Mouse (Mus musculus) liver, embryonic 14 days (tissue): ENCODE data around the gene Neurl2. TPM values are rescaled to one million over a fixed set of nuclear protein-coding genes. Genes with fewer than 3 reads are reported as not detected.

Experiments
- polyA plus RNA-seq: library from polyadenylated mRNA; depleted of rRNA; stranded (reverse); fragments of >200 nt; gene quantifications from 2 replicates; pipeline ENCODE4 v1.2.3, GENCODE M21; 2012; rRNA removed

Neurl2 gene
- 0.88 and 0.89 TPM in 2 replicates for polyA plus RNA-seq

DNA sequence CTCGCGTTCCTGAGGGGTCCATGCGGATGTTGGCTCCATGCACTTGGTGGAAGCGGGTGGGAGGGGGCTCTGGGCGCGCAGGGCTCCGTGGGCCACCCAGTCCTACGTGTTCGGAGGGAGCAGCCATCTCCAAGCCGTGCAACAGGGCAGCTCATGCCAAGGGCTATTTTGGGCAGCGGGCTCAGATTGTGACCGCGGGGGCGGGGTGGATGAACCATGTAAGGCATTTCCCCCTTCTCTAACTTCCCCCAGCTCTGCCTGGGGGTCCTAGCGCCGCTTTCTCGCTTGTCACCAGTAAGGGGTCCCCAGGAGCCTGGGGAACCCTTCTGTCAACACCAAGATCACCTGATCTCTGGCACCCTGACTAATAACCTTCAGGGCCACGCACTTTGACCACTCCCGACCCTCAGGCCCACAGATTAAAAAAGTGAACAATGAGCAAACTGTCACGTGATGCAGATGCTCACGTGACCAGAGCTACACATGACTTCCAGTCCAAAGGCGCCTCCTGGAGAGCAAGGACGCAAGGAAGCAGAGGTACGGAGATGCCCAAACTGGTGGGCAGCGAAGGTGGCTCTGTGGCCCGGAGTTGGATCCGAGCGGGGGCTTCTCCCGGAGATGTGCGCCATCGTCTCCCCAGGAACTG lies at the start of gene Neurl2:
Gene Neurl2, minus strand, starts transcription at position 143 of the 646 bp plus-strand sequence.

GRCm38 (mm10) chr2:164879228-164879567 lies 45.9 kb upstream of the Neurl2 start, which contains the start of gene Pcif1:
Gene Pcif1, plus strand, starts transcription at chr2:164879304.

DNA sequence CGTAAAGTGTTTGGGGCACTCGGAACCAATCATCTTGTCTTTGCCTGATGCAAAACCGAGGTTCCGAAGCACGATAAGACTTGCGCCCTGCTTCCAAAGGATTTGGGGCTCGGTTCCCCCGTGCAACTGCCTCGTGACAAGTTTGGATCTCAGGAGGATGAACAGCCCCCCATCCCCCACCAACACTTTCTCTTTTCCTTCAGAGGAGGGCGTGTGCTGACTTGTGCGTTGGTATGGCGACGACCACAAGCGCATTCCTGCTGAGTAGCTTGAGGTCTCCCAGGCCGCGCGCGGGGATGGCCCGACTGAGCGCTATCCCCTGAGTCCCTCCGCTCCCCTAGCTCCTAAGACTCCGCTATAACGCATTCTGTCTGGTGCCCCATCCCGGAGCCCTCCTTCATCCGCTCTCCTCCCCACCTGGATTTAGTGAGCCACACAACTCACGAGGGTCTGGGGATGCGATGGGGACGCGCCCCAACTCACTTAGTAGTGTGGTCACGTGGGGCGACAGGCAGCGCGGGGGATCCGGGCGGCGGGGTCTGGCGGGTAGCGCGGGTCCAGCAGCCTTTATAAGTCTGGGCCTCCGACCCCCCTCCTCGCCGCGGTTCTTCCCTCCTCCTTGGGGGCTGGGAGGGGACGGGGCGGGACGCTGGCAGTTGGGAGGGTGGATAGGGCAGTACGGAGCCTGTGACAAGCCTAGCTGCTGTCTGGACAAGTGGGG lies 24.0 kb upstream of the Neurl2 start, which contains the start of gene Pltp:
Gene Pltp, minus strand, starts transcription at position 611 of the 721 bp plus-strand sequence.

DNA sequence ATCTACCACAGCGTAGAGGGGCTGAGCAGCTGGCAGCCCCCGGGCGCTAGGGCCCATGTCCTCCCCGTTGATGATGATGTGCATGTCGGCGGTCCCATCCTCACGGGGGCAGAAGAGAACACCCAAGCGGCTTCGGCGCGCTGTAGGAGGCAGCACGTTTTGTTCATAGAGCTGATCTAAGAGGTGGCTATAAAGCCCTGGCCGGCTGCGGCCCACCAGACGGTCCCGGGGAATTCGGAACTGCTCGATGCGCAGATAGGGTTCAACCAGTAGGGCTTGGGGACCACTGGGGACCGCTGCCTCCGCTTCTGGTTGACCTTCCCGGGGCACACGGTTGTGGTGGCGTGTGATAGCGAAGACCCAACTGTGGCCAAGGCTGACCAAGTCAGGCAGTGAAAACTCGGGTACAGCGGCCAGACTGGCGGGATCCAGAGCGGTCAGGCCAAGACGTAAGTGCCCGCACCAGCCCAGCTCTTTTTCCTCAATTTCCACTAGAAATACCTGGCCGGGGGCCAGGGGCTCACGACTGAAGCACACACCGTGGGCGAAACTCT lies 431 bp downstream of the Neurl2 start, which contains the start of gene Ctsa:
Gene Ctsa, plus strand, starts transcription at position 126 of the 554 bp plus-strand sequence.

GRCm38 (mm10) chr2:164828437-164828836 lies 4.8 kb downstream of the Neurl2 start, which contains the start of gene Spata25:
Gene Spata25, minus strand, starts transcription at chr2:164828537.

DNA sequence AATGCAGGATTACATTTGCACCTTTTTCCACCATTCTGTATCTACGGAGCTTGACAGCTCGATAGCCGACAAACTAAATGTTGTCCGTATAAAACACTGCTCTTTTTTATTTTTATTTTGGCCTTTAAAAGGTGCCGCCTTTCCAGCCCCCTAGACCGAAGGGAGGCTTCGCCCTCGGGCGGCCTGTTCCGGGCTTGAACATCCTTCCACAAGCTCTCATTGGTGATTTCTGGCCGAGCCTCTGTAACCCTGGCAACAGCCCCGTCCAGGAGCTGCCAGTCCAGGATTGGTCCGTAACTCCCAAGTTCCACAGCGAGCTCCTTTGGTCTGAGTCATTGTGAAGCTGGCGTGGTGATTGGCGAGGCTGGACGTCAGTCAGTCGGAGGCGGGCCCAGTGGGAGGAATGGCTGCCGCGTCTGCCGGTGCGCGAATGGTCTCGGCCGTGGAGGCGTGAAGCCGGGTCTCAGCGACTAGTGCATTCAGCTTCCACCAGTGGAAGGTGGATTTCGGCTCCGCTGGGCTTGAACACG lies 10.6 kb downstream of the Neurl2 start, which contains the start of gene Zswim1:
Gene Zswim1, plus strand, starts transcription at position 51 of the 530 bp plus-strand sequence.

DNA sequence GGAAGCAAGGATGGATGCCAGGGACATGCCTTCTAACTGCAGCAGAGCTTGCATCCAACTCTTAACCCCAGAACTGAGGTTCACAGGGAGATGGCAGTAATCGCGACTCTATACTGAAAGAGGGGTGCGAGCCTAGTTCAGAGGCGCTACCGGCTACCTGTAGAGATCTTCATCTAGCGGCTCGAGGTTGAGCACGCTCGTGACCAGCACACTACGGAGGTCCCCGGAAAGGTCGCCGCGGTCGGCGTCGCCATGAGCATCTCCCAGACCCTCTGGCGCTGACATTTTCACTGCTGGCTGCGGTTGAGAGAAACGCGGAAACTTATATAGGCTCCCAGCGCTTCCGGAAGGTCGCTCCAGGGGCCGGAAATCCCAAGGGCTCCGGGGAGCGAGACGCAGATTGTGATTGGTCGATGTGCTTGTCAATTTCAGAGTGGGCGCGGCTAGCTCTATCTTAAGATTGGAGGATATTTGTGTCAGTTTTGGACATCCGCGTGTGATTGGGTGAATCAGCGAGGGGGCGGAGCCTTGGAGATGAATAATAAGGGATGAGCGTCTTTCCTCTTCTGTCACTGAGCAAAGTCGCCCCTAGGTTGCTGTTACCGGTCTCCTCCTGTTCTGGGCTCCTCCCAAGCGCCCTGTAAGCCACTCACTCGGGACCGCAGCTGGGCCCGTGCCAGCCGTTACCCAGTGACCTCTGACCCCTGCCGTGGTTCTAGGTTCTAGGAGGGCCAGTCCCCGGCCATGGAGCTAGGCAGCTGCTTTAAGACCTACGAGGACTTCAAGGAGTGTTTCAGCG lies 28.5 kb downstream of the Neurl2 start, which contains the start of the genes Acot8 and Zswim3:
Gene Acot8, minus strand, starts transcription at position 350 of the 799 bp plus-strand sequence.
Gene Zswim3, plus strand, starts transcription at position 566 of the 799 bp plus-strand sequence.

DNA sequence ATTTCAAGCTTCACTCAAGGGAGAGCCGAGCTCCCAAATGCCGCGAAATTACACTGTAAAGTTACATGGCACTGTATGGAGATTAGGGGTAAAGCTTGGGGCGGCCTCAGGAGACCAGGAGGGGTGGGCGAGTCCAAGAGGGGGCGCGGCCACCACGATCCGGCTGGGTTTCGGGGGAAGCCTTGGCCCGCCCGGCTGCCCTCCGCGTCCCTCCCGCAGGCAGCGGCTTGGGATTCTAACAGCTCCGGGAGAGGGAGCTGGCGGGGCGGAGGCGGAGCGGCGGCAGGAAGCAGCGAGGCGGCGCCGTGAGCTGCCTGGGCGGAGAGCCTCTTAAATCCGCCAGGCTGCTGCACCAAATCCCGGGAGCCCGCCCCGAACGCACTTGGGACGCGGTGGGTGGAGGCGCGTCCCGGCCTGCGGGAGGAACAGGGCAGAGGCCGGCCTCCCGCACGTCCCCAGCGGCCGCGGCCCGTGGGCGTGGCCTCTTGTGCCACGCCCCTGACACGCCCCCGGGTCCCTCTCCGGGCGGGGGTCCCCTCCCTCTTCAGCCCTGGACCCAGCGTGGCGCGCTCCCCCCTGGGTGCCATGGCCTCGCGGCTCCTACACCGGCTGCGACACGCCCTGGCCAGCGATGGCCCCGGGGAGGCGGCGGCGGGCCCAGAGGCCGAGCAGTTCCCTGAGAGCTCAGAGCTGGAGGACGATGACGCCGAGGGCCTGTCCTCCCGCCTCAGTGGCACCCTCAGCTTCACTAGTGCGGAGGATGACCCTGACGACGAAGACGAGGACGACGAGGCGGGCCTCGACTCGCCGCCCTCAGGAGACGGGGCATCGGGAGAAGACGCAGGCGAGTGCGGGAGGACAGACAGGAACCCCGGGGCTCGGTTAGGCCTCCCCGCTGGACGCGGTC lies 47.5 kb downstream of the Neurl2 start, which contains the start of gene Snx21:
Gene Snx21, plus strand, starts transcription at position 343 of the 907 bp plus-strand sequence.

Other genes starting within 250 kb of the Neurl2 start
- gene Wfdc6a, start 248.0 kb downstream of the Neurl2 start, polyA plus RNA-seq: 0.07 TPM in 1 of 2 replicates, not detected in the other
- gene Eppin, start 239.9 kb downstream of the Neurl2 start, polyA plus RNA-seq: not detected in 2 replicates
- gene Wfdc6b, start 219.9 kb downstream of the Neurl2 start, polyA plus RNA-seq: not detected in 2 replicates
- not detected in 2 replicates for gene Wfdc8, start 219.8 kb downstream of the Neurl2 start, polyA plus RNA-seq
- not detected in 2 replicates for gene Wfdc16, start 194.7 kb downstream of the Neurl2 start, polyA plus RNA-seq
- not detected in 2 replicates for gene Wfdc10, start 177.4 kb downstream of the Neurl2 start, polyA plus RNA-seq
- gene Wfdc9, start 176.9 kb downstream of the Neurl2 start, polyA plus RNA-seq: not detected in 2 replicates
- not detected in 2 replicates for gene Wfdc11, start 159.4 kb downstream of the Neurl2 start, polyA plus RNA-seq
- not detected in 2 replicates for gene Wfdc13, start 148.3 kb downstream of the Neurl2 start, polyA plus RNA-seq
- not detected in 2 replicates for gene Spint4, start 135.0 kb downstream of the Neurl2 start, polyA plus RNA-seq
- gene Spint5, start 118.2 kb downstream of the Neurl2 start, polyA plus RNA-seq: not detected in 2 replicates
- gene Wfdc3, start 87.5 kb downstream of the Neurl2 start, polyA plus RNA-seq: 1.6 and 1.7 TPM in 2 replicates
- gene Dnttip1, start 87.5 kb downstream of the Neurl2 start, polyA plus RNA-seq: 26.6 and 27.2 TPM in 2 replicates
- 386 and 491 TPM in 2 replicates for gene Ube2c, start 63.6 kb downstream of the Neurl2 start, polyA plus RNA-seq
- gene Tnnc2, start 53.5 kb downstream of the Neurl2 start, polyA plus RNA-seq: 0.45 and 15.8 TPM in 2 replicates
- gene Snx21, start 47.6 kb downstream of the Neurl2 start, polyA plus RNA-seq: 2.3 and 2.4 TPM in 2 replicates
- 19.0 and 20.4 TPM in 2 replicates for gene Acot8, start 28.6 kb downstream of the Neurl2 start, polyA plus RNA-seq
- gene Zswim3, start 28.4 kb downstream of the Neurl2 start, polyA plus RNA-seq: 2.2 and 2.4 TPM in 2 replicates
- gene Zswim1, start 10.8 kb downstream of the Neurl2 start, polyA plus RNA-seq: 1.8 and 2.2 TPM in 2 replicates
- 0.05 TPM in 1 of 2 replicates, not detected in the other for gene Spata25, start 4.9 kb downstream of the Neurl2 start, polyA plus RNA-seq
- 58.4 and 71.2 TPM in 2 replicates for gene Ctsa, start 583 bp downstream of the Neurl2 start, polyA plus RNA-seq
- 6.8 and 8.1 TPM in 2 replicates for gene Pltp, start 24.3 kb upstream of the Neurl2 start, polyA plus RNA-seq
- 17.5 and 19.0 TPM in 2 replicates for gene Pcif1, start 45.8 kb upstream of the Neurl2 start, polyA plus RNA-seq
- 7.7 and 8.5 TPM in 2 replicates for gene Zfp335, start 78.3 kb upstream of the Neurl2 start, polyA plus RNA-seq
- 0.85 and 0.92 TPM in 2 replicates for gene Mmp9, start 107.3 kb upstream of the Neurl2 start, polyA plus RNA-seq
- 0.36 and 0.44 TPM in 2 replicates for gene Slc12a5, start 127.3 kb upstream of the Neurl2 start, polyA plus RNA-seq
- 12.6 and 13.9 TPM in 2 replicates for gene Ncoa5, start 201.4 kb upstream of the Neurl2 start, polyA plus RNA-seq
- gene Cd40, start 222.2 kb upstream of the Neurl2 start, polyA plus RNA-seq: 3.1 and 3.2 TPM in 2 replicates